Mouse (Mus musculus): ENCODE results near the gene 2010111I01Rik.

- TF ChIP-seq POLR2A (IDR thresholded peaks at IDR 0.05; ENCODE audit: insufficient read length, low read depth) (no peak), USF1 (IDR thresholded peaks at IDR 0.05; ENCODE audit: low read depth) (no peak), MYOD1 (IDR thresholded peaks at IDR 0.05; ENCODE audit: control insufficient read depth in 1 of 3, insufficient read length in 2 of 3, low read depth in 2 of 3) (no peak), SRF (IDR thresholded peaks at IDR 0.05; ENCODE audit: control insufficient read depth, insufficient read length, low read depth) (no peak), MAX (IDR thresholded peaks at IDR 0.05; ENCODE audit: low read depth) (no peak), POLR2AphosphoS2 (IDR thresholded peaks at IDR 0.05; ENCODE audit: insufficient read length, low read depth) (no peak), TCF12 (IDR thresholded peaks at IDR 0.05; ENCODE audit: insufficient read depth, poor library complexity, severe bottlenecking) (no peak), CEBPB (IDR thresholded peaks at IDR 0.05; ENCODE audit: insufficient read depth, poor library complexity, severe bottlenecking) (no peak), E2F4 (IDR thresholded peaks at IDR 0.05; ENCODE audit: insufficient read depth) (no peak), MYOG (IDR thresholded peaks at IDR 0.05; ENCODE audit: control insufficient read depth in 1 of 3, insufficient read depth in 1 of 3, insufficient read length in 2 of 3, low read depth in 2 of 3) (no peak)
Measured at GRCm38 (mm10) chr13:63033364-63033763, 68.7 kb downstream of the 2010111I01Rik start.
